Mouse (Mus musculus): ENCODE measurements at regions not wholly inside any gene's neighbourhood (a gene's known extent, or its start where the extent isn't known, plus 50 kb on each side); places are given as distances from the start of the nearest gene placed in this dataset.

DNA sequence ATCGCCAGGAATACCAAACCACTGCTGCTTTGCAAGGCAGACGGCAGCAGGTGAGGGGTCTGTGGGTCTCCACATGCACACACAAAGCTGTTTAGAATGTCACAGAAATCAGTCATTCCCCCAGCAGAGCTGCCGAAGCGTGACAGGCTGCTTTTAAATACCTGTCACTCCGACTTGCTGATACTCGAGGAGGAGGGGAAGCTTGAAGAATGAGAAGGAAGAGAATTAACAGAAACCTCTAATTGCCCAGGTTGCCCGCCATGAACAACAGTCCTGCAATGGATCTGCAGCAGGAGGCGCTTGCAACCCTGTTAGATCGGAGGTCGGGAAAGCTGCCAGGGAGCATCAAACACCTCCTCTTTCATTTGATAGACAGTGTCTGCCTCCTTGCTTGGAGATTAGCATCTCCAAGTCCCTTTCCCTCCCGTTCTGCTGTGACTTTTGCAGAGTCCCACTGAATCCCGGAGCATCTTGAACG is 150.5 kb downstream of the Abhd5 start:
- 38% methylated on average over 13 of the region's 13 CpGs for WGBS
- H3K4me1 ChIP-seq, result peaks cover 19% of the 10 kb centered on the region
- peak; percentile 29 for DNase-seq (ENCODE audit: low spot score)
- H3K9me3 ChIP-seq (replicated peaks), result no peaks in the 10 kb centered on the region
- H3K4me3 ChIP-seq, result no peak overlapping the region
- no peak overlapping the region for H3K27ac ChIP-seq (replicated peaks)
- H3K36me3 ChIP-seq, result no peaks in the 10 kb centered on the region
- no peaks in the 10 kb centered on the region; the same call in none of the 2 replicates for H3K27me3 ChIP-seq (ENCODE audit: low read depth, poor library complexity, severe bottlenecking)

DNA sequence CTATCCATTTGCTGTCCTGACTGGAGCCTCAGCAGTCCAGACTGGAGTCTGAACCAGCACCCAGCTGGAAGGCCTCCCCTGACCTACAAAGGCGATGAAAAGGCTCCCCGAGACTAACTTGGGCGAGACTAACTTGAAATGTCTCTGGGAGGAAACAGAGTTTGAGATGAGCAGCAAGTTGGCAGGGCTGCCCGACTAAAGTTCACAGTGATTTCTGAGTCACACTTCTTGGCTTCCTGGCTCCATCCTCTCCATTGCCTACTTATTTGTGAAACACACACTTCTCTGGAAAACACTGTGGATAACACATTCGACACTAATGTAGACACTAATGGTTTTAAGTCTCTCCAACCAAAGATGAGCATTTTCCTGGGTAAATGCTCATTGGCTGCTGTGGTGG is 170.2 kb downstream of the Abhd5 start:
- H3K27ac ChIP-seq (replicated peaks), result no peak overlapping the region
- no peak for DNase-seq (ENCODE audit: low spot score)

DNA sequence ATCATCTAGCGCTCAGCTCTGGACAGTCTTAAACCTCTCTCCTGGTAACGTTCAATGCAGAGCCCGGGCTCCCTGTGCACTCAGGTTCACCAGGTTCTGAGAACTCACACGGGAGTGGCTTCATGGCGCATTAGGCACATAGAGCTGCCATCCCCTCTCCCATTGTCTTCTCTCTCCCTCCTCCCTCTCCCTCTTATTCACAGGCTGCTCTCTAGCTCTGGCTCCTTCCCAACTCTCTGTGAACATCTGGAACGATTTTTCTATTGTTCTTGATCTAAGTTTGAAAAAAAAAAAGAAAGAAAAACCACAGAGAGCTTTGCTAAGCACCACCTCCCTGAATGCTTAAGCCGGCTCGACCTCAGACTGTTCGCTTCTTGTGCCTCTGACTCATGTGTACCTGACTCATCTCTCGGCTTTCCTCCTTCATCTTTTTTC is 174.2 kb downstream of the Abhd5 start:
- no peaks in the 10 kb centered on the region for H3K36me3 ChIP-seq
- no peak overlapping the region for H3K27ac ChIP-seq (replicated peaks)
- no peak for DNase-seq (ENCODE audit: low spot score)
- H3K4me3 ChIP-seq, result no peak overlapping the region
- H3K9me3 ChIP-seq (replicated peaks), result no peaks in the 10 kb centered on the region
- no peaks in the 10 kb centered on the region for H3K27me3 ChIP-seq (ENCODE audit: low read depth, poor library complexity, severe bottlenecking)
- WGBS, result 26% methylated on average over 10 of the region's 10 CpGs
- peaks cover 24% of the 10 kb centered on the region for H3K4me1 ChIP-seq

More for the DNA sequence above, 170.2 kb downstream of the Abhd5 start:
- H3K36me3 ChIP-seq, result no peaks in the 10 kb centered on the region
- H3K4me1 ChIP-seq, result peaks cover 16% of the 10 kb centered on the region
- H3K27me3 ChIP-seq (ENCODE audit: low read depth, poor library complexity, severe bottlenecking), result no peaks in the 10 kb centered on the region
- no peak overlapping the region for H3K4me3 ChIP-seq
- 83% methylated on average over 5 of the region's 5 CpGs for WGBS
- H3K9me3 ChIP-seq (replicated peaks), result no peaks in the 10 kb centered on the region

DNA sequence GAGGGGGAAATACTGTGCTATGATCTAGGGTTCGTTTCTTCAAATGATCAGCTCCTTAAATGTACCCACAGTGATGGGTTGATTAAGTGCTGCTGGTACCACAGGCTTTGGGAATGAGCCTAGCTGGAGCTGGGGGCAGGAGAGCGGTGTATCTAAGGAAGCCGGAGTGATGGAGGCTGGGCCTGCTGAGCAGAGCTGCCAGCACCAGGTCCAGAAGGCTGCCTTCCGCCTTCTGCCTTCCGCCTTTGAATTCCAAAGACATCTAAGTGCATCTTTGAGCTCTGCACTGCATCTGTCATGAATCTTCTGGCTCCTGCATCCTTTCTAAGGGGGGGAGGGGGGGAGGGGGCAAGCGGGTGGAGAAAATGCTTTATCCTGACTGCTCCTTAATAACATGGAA is 176.9 kb downstream of the Abhd5 start:
- WGBS, result 81% methylated on average over 6 of the region's 6 CpGs
- Histone ChIP-seq H3K36me3 (no peaks in the 10 kb centered on the region), H3K9me3 (replicated peaks) (no peaks in the 10 kb centered on the region), H3K27ac (replicated peaks) (no peak overlapping the region), H3K27me3 (ENCODE audit: low read depth, poor library complexity, severe bottlenecking) (no peaks in the 10 kb centered on the region), H3K4me3 (no peak overlapping the region), H3K4me1 (peaks cover 24% of the 10 kb centered on the region)
- DNase-seq (ENCODE audit: low spot score), result no peak

DNA sequence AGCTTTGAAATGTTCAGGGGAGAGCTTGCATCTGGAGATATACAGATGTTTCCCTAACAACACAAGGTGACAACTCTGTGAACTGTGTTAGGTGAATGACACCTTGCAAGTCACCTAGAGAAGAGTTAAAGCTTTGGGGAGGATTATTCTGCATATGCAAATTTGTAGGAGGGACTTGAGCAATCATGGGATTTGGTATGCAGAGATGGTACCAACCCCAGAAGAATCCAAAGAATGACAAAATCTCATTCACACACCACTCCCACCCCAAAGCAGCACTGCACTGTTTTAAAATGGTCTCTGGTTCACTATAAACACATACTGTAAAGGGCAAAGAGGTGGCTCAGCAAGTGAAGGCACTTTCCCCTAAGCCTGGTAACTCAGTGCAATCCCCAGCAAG is 178.3 kb downstream of the Abhd5 start:
- peak; percentile 0 for DNase-seq (ENCODE audit: low spot score)

DNA sequence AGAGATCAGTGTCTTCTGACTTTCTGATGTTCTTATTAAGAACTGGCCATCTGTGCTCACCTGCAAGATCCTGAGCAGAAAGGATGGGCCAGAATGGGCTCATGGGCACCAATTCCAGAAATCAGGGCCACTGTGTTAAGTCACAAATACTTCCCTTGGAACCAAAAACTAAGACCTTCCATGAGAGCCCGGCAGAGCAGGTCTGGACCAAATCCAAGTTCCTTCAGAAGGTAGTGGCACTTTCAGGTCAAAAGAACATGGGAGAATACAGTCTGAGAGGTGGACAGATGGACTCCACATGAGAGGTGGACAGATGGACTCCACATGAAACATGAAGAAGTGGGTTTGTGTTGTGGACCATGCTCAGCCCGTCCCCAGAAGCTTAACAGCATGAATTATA is 180.4 kb downstream of the Abhd5 start:
- DNase-seq (ENCODE audit: low spot score), result peak; percentile 4
- WGBS, result 91% methylated on average over 2 of the region's 2 CpGs

More for the DNA sequence above, 178.3 kb downstream of the Abhd5 start:
- Histone ChIP-seq H3K4me1 (peaks cover 26% of the 10 kb centered on the region), H3K27ac (replicated peaks) (no peak overlapping the region), H3K27me3 (ENCODE audit: low read depth, poor library complexity, severe bottlenecking) (no peaks in the 10 kb centered on the region), H3K4me3 (no peak overlapping the region), H3K9me3 (replicated peaks) (no peaks in the 10 kb centered on the region), H3K36me3 (no peaks in the 10 kb centered on the region)

DNA sequence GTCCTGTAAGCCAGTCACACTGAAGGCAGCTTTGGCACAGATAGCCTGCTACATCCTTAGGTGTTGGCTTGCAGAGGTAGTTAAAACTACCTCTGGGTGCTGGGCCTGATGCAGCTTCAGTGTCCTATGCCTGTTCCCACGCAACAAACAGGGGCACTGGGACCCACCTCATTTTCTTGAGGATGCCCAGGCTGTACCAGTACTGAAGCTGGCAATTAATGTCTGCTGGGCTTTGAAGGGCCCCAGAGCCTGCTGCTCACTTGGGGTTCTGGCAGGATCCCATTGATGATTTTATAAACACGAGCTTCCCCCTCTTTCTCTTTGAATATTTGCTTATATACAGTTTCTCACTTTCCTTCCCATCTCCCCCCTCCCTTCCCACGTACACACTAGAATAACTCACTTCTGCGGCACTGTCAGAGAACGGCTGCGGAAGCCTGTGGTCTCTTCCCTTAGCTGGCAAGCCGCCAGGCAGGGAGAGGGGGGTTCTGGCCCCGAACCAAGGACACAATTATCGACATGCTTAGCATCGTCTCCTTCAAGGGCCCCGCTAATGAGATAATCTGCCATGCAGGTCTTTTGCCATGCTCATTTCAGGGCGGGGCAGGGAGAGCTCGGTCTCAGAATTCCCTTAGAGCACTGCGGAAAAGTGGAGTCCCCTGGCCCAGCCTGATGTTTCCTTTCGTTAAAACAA is 182.9 kb downstream of the Abhd5 start:
- H3K9me3 ChIP-seq (replicated peaks), result no peaks in the 10 kb centered on the region
- no peaks in the 10 kb centered on the region for H3K27me3 ChIP-seq (ENCODE audit: low read depth, poor library complexity, severe bottlenecking)
- peak; percentile 7 for DNase-seq (ENCODE audit: low spot score)
- WGBS, result 75% methylated on average over 15 of the region's 15 CpGs
- H3K27ac ChIP-seq (replicated peaks), result no peak overlapping the region
- H3K4me3 ChIP-seq, result no peak overlapping the region
- 0 out of 2 replicates have a peak, but pooled peaks cover 2% of the 10 kb centered on the region for H3K4me1 ChIP-seq
- no peaks in the 10 kb centered on the region for H3K36me3 ChIP-seq

More for the DNA sequence above, 180.4 kb downstream of the Abhd5 start:
- Histone ChIP-seq H3K36me3 (no peaks in the 10 kb centered on the region), H3K27ac (replicated peaks) (no peak overlapping the region), H3K9me3 (replicated peaks) (no peaks in the 10 kb centered on the region), H3K4me3 (no peak overlapping the region), H3K4me1 (peaks cover 10% of the 10 kb centered on the region), H3K27me3 (ENCODE audit: low read depth, poor library complexity, severe bottlenecking) (no peaks in the 10 kb centered on the region)

DNA sequence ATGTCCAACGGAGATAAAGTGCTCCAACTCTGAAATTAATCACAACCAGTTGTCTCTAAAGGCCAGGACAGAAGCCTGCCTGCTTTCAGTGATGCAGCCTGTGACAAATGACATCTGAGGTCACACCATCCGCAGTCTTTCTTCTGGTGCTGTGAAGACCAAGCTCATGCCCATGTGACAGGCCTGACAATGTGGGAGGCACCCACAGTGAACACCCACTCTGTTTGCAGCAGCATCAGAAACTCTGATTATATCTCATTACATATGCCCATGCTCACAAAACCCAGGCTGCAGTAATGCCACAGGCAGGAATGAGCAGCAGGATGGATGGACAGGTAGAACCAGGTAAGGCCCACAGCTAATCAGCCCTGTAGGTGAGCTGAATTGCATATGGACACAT is 183.6 kb downstream of the Abhd5 start:
- H3K36me3 ChIP-seq, result no peaks in the 10 kb centered on the region
- no peaks in the 10 kb centered on the region for H3K27me3 ChIP-seq (ENCODE audit: low read depth, poor library complexity, severe bottlenecking)
- peak; percentile 6 for DNase-seq (ENCODE audit: low spot score)
- WGBS, result 74% methylated on average over 2 of the region's 2 CpGs
- H3K4me3 ChIP-seq, result no peak overlapping the region
- no peak overlapping the region for H3K27ac ChIP-seq (replicated peaks)
- 0 out of 2 replicates have a peak, but pooled peaks cover 2% of the 10 kb centered on the region for H3K4me1 ChIP-seq
- no peaks in the 10 kb centered on the region for H3K9me3 ChIP-seq (replicated peaks)

DNA sequence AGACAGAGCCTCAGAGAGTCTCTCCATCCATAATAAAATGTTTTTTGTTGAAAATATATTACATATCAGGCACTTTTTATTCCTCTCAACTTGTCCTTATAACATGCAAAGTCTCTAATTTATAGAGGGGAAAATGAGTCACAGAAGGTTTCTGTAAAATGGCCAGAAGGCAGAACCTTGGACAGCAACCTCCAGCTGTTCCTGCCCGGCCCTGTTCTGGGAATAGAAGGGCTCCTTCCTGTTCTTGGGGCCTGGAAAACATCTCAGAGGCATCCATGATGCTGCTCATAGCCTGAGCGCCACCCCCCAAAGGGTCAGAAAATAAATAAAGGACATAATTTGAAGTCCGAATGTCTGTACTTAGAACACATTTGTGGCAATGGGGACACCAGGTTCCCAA is 188.7 kb downstream of the Abhd5 start:
- no peaks in the 10 kb centered on the region for H3K36me3 ChIP-seq
- H3K27ac ChIP-seq (replicated peaks), result no peak overlapping the region
- H3K9me3 ChIP-seq (replicated peaks), result no peaks in the 10 kb centered on the region
- H3K4me3 ChIP-seq, result no peak overlapping the region
- H3K4me1 ChIP-seq, result no peaks in the 10 kb centered on the region
- peak; percentile 11 for DNase-seq (ENCODE audit: low spot score)
- 53% methylated on average over 3 of the region's 3 CpGs for whole genome bisulfite sequencing
- no peaks in the 10 kb centered on the region for H3K27me3 ChIP-seq (ENCODE audit: low read depth, poor library complexity, severe bottlenecking)

DNA sequence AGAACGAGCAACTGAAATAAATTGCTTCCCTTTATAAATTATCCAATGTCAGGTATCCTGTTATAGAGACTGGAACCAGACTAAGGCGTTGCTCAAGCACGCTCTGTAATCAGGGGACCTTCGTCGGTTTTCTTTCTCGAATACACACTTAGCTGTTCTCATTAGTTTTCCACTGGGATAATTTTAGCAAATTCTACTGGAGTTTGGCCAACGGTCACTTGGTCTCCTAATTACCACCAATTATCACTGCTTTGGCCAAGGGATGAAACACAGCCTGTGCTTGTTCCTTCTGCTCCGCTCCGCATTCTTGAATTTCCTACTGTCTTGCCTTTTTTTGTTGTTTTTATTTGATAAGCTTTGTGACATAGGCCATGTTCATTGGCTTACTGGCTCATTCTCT is 191.1 kb upstream of the Topaz1 start:
- H3K4me1 ChIP-seq, result peaks cover 14% of the 10 kb centered on the region
- DNase-seq (ENCODE audit: low spot score), result no peak
- WGBS, result 94% methylated on average over 9 of the region's 9 CpGs

DNA sequence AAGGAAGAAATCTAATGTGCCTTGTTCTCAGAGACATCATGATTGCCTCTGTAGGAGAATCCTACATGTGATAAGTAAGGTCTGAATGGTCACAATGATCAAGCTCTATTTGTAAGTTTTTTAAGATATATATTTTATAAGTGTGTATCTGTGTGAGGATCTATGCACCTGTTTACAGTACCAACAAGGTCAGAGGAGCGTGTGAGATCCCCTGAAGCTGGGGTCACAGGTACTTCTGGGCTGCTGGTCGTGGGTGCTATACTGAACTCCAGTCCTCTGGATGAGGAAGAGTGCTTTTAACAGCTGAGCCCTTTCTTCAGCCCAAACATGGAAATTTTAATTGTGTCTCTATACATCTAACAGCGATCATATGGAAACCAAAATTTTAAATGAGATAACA is 181.1 kb upstream of the Topaz1 start:
- no peak overlapping the region for H3K4me3 ChIP-seq
- 74% methylated on average over 3 of the region's 3 CpGs for WGBS
- DNase-seq (ENCODE audit: low spot score), result no peak
- H3K36me3 ChIP-seq, result no peaks in the 10 kb centered on the region
- H3K27ac ChIP-seq (replicated peaks), result no peak overlapping the region
- H3K4me1 ChIP-seq, result peaks cover 20% of the 10 kb centered on the region
- H3K9me3 ChIP-seq (replicated peaks), result no peaks in the 10 kb centered on the region
- H3K27me3 ChIP-seq (ENCODE audit: low read depth, poor library complexity, severe bottlenecking), result peaks cover 87% of the 10 kb centered on the region

More for the DNA sequence above, 191.1 kb upstream of the Topaz1 start:
- H3K4me3 ChIP-seq, result no peak overlapping the region
- no peaks in the 10 kb centered on the region for H3K36me3 ChIP-seq
- H3K27ac ChIP-seq (replicated peaks), result no peak overlapping the region
- H3K9me3 ChIP-seq (replicated peaks), result no peaks in the 10 kb centered on the region
- no peaks in the 10 kb centered on the region; the same call in 1 of the 2 replicates for H3K27me3 ChIP-seq (ENCODE audit: low read depth, poor library complexity, severe bottlenecking)

DNA sequence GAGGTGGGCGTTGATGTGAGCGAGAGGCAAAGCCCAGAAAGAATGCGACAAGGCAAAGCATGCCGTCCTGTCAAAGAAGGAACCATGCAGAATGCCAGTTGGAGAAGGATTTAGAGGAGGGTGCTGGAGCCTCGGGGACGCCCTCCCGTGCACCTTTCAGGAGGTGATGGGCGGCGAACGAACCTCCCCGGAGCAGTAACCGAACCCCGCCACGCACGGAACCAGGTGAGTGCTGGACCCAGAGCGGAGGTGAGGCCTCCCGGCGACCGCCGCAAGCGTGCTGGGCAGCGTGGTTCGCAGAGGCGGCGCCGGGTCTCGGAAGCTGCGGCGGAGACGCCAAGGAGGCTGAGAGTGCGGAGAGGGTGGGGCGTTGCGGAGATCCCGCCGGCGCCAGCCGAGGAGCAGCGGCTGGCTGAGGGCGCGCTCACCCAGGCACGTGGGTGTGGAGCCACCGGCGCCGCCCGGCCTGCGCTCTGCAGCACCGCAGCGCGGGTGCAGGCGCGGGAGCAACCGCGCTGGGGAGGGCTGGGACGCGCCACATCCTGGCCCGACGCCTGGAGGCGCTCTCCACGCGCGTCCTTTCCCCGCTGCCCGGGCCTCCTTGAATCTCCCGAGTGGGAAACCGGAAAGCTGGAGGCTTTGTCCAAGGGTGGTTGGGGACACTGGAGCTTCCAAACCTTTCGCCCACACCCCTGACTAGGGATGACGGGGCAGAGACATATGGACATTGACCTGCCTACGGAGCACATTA is 178.3 kb upstream of the Topaz1 start:
- Histone ChIP-seq H3K36me3 (no peaks in the 10 kb centered on the region), H3K9me3 (replicated peaks) (no peaks in the 10 kb centered on the region), H3K27ac (replicated peaks) (peak overlapping the region; percentile 49; the same call in 1 of the 2 replicates), H3K4me1 (peaks cover 45% of the 10 kb centered on the region), H3K4me3 (peak overlapping the region; percentile 57), H3K27me3 (ENCODE audit: low read depth, poor library complexity, severe bottlenecking) (peaks cover 95% of the 10 kb centered on the region)
- WGBS, result under 1% methylated on average over 68 of the region's 68 CpGs
- peak; percentile 54 for DNase-seq (ENCODE audit: low spot score)

Measured in midbrain, embryonic 10.5 days (tissue).